Mouse (Mus musculus) ovary, postnatal 14 days (tissue): ENCODE measurements around the gene Gm5728.
"Not testable (repeated sequence)": the region's sequence is repeated elsewhere in the genome, so short reads cannot be mapped to it uniquely, and the experiment has no call there.

Experiments used
- DNase-seq: peaks from one replicate; pipeline ENCODE4 v3.0.0; 2022; ENCODE audit warnings: low spot score

Gm5728 gene

GRCm38 (mm10) chr7:20375310-20375709, at the start of gene Gm5728:
Gene Gm5728 (minus strand): TSS chr7:20375410.
- DNase-seq: not testable (repeated sequence)

- DNase-seq: not testable (repeated sequence)
Measured at GRCm38 (mm10) chr7:20417642-20418041, 42.4 kb upstream of the Gm5728 start, which contains the start of gene Vmn1r100. Gene Vmn1r100 (plus strand): TSS chr7:20417942.

GRCm38 (mm10) chr7:20333965-20334364, 41.2 kb downstream of the Gm5728 start, which contains the start of gene Gm4133:
Gene Gm4133 (minus strand): TSS chr7:20334065.
- not testable (repeated sequence) for DNase-seq
